Mouse (Mus musculus) spleen, postnatal 4 days (tissue): ENCODE measurements around the gene Ttn.

Experiments
- DNase-seq, 2 experiments: peaks; one replicate each; pipeline ENCODE4 v3.0.0; 2022; ENCODE audit warnings: low spot score in 2 of 2

The Ttn gene

GRCm38 (mm10) chr2:76850066-76850465 lies 132.3 kb downstream of the Ttn start:
- DNase-seq, result no peak

- DNase-seq, result no peak
Observed at GRCm38 (mm10) chr2:76843162-76843561, 139.2 kb downstream of the Ttn start.

GRCm38 (mm10) chr2:76820472-76820871 lies 161.9 kb downstream of the Ttn start:
- DNase-seq, result no peak

GRCm38 (mm10) chr2:76817796-76818195 lies 164.6 kb downstream of the Ttn start:
- no peak for DNase-seq

GRCm38 (mm10) chr2:76814048-76814817 lies 168.1 kb downstream of the Ttn start:
- DNase-seq, result no peak

- DNase-seq, result peak in 1 of 2 experiments; percentile 51
Observed at GRCm38 (mm10) chr2:76811160-76811559, 171.2 kb downstream of the Ttn start.

GRCm38 (mm10) chr2:76808334-76808733 lies 174.0 kb downstream of the Ttn start:
- no peak for DNase-seq

GRCm38 (mm10) chr2:76807284-76807683 lies 175.1 kb downstream of the Ttn start:
- no peak for DNase-seq

- no peak for DNase-seq
Observed at GRCm38 (mm10) chr2:76806861-76807260, 175.5 kb downstream of the Ttn start.

GRCm38 (mm10) chr2:76806376-76806775 lies 176.0 kb downstream of the Ttn start:
- no peak for DNase-seq

- no peak for DNase-seq
Observed at GRCm38 (mm10) chr2:76805191-76805892, 177.0 kb downstream of the Ttn start.

- no peak for DNase-seq
Observed at GRCm38 (mm10) chr2:76784171-76784570, 198.2 kb downstream of the Ttn start.

- DNase-seq, result peak in 1 of 2 experiments; percentile 52
Observed at GRCm38 (mm10) chr2:76780792-76781191, 201.6 kb downstream of the Ttn start.

GRCm38 (mm10) chr2:76769831-76770230 lies 212.5 kb downstream of the Ttn start:
- no peak for DNase-seq

GRCm38 (mm10) chr2:76767231-76767630 lies 215.1 kb downstream of the Ttn start:
- peak in 1 of 2 experiments; percentile 45 for DNase-seq

GRCm38 (mm10) chr2:76764526-76764925 lies 217.8 kb downstream of the Ttn start:
- DNase-seq, result peak in 1 of 2 experiments; percentile 38

- DNase-seq, result no peak
Observed at GRCm38 (mm10) chr2:76762154-76762553, 220.2 kb downstream of the Ttn start.

GRCm38 (mm10) chr2:76756461-76756860 lies 225.9 kb downstream of the Ttn start:
- DNase-seq, result no peak

- no peak for DNase-seq
Observed at GRCm38 (mm10) chr2:76751993-76752392, 230.4 kb downstream of the Ttn start.

GRCm38 (mm10) chr2:76749341-76750110 lies 232.8 kb downstream of the Ttn start:
- no peak for DNase-seq

- DNase-seq, result no peak
Observed at GRCm38 (mm10) chr2:76748696-76749095, 233.7 kb downstream of the Ttn start.

GRCm38 (mm10) chr2:76719650-76720049 lies 262.7 kb downstream of the Ttn start:
- no peak for DNase-seq
